Mouse (Mus musculus) A20 (cell line): Measurements from ENCODE around the gene Nelfb.

ENCODE experiments used
- DNase-seq: peaks from one replicate; pipeline ENCODE4 v3.0.0-alpha.2; 2011; ENCODE audit warnings: low read depth, low spot score

Nelfb gene

DNA sequence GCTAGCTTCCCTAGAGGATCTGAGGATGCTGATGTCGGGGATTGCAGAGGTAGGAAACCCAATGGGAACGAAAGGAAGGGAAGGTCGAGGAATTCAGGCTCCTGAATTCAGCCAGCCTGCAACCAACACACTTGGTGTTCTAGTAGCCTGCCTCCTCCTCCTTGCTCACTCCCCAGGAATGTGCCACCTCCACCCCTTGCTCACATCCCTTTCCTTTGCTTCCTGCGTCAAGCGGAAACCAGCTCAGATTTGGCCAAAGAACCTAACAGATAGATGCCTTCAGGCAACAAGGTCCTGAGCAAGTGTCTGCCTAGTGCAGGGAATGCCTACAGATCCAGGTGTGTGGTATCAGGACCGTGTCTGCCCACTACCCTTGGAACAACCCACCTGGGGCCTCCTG is 34.7 kb downstream of the Nelfb start:
- no peak for DNase-seq

GRCm38 (mm10) chr2:25175690-25176078 is 35.6 kb downstream of the Nelfb start:
- DNase-seq, result no peak

DNA sequence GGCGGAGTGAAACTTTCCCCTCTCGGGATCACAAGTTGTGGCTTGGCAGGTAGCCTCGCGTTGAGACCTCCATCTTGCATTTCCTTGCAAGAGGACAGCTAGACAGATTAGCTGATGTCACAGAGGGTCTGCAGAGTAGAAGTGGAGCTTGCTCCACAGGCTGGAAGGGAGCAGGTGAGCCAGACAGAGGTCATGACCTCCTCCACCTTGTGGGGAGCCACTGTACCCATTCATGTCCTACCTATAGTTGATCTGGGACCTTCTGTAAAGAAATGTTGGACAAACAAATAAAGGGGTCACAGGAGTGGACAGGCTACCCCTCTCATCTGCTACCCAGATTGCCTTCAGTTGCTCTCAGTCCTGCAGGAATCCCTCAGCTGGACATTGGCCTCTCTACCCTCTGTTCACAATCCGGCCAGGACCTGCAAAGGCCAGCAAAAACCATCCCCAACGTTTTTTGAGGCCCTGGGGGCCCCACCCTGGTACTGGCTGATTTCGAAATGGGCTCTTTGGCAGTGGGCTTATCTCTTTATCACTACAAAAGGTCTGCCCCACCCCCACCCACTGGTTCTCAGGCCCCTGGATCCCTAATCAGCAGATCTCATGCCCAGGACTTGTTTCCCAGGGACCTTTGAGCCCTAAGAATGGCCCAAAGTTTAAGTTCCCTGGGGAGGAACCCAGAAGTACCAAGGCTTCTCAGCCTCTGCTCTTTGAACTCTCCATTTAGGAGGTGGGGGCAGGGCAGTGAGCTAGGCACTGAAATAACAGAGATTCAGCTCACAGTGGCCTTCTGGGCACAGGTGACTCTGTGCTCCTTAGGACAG is 36.2 kb downstream of the Nelfb start:
- DNase-seq, result no peak

- DNase-seq, result no peak
Measured at GRCm38 (mm10) chr2:25173821-25174220, 37.5 kb downstream of the Nelfb start.

DNA sequence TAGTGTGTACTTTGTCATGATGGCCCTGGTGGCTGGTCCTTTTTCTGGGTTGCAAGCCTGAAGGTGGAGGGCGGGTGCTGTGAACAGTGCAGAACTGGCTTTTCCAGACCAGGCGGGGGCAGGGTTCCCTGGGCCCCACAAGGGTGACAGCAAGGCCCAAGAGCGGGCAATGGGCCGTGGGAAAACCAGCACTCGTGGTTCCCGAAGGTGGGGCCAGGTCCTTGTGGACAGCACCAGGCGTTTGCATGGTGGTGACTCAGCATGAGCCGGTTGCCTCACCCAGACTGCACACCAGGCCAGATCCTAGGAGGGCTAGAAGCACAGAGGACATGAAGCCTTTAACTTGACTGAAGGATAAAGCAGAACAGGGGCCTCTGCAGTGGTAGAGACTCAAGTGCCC is 38.7 kb downstream of the Nelfb start:
- DNase-seq, result no peak

- no peak for DNase-seq
Measured at GRCm38 (mm10) chr2:25171769-25172153, 39.5 kb downstream of the Nelfb start.

GRCm38 (mm10) chr2:25171101-25171768 is 40.1 kb downstream of the Nelfb start:
- DNase-seq, result no peak

GRCm38 (mm10) chr2:25170326-25171100 is 40.8 kb downstream of the Nelfb start:
- no peak for DNase-seq

DNA sequence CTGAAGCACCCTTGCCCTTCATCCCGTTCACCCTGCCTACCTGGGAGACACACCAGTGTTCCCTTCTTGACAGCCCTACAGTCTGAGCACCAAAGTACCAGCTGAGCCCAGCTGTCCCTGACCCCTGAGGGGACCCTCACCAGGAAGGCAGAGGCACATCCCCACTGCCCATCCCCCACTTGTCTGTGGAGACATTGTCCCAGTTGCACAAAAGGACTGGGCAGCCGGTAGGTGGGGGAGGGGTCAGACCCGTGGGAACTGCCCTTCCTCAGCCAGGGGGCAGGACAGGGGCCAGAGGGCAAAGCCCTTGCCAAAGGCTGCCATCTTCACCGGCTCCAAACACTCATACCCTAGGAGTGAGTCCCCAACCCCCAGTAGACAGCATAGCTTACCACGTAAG is 41.5 kb downstream of the Nelfb start:
- no peak for DNase-seq

- DNase-seq, result no peak
Measured at GRCm38 (mm10) chr2:25168665-25168978, 42.7 kb downstream of the Nelfb start.

GRCm38 (mm10) chr2:25167919-25168664 is 43.2 kb downstream of the Nelfb start:
- no peak for DNase-seq

- no peak for DNase-seq
Measured at GRCm38 (mm10) chr2:25167481-25167880, 43.8 kb downstream of the Nelfb start.

DNA sequence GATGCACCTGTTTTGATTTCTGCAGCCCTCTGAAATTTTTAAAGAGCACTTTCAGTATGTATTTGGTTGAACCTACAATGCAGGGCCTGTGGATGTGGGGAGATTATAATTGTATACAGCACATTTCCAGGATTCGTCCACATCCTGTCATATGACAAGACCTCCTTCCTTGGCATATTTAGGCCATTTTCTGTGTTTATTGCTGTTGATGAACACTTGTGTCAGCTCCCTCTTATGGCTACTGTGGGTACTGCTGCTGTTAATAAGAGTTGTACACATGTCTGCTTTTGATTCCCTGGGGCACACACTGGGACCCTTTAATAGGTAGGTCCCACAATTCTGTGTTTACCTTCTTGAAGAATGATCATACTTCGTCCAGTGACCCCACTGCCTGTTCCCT is 53.6 kb downstream of the Nelfb start:
- DNase-seq, result peak; percentile 71

GRCm38 (mm10) chr2:25156990-25157389 is 54.3 kb downstream of the Nelfb start:
- peak; percentile 40 for DNase-seq

- no peak for DNase-seq
Measured at GRCm38 (mm10) chr2:25156177-25156576, 55.1 kb downstream of the Nelfb start.

GRCm38 (mm10) chr2:25151280-25151956 is 59.9 kb downstream of the Nelfb start:
- no peak for DNase-seq
